16 mouse cellular contexts compared by ENCODE assay signal in genomic region chr11:87801711-87802275, GRCm38 (mm10). TPM values are rescaled to one million over a fixed set of nuclear protein-coding genes. Genes with fewer than 3 reads are reported as not detected.
DNase-seq lines count a peak whose midpoint lies in the region; ATAC-seq and TF ChIP-seq lines count a peak whose summit lies in the region.
"Had no signal": no experiment of that assay in that cellular context is flagged by ENCODE, and none has a peak within 500 bp of the region (broad histone marks: within the 10 kb centered on the region; RNA-seq: fewer than 3 reads in every experiment).

No protein-coding gene starts in this region.

- no peak for ATAC-seq in kidney, embryonic 16.5 days (ENCODE audit: low FRiP score, low TSS enrichment)
- ATAC-seq in hindbrain, embryonic 13.5 days (ENCODE audit: low FRiP score), result no peak
- ATAC-seq: liver, embryonic 12.5 days had no signal

- in situ Hi-C loops in CH12.LX (cut with MboI; ENCODE audit: low pct_ligation_motif_present, low pct_unique_long_range_greater_than_20kb, low sequenced_read_pairs), result loop anchor here (5.0 kb wide), 1 partner anchor 76 kb away; the partner anchor contains the start of gene Epx

- H3K27ac ChIP-seq in kidney, embryonic 16.5 days (ENCODE audit: low read length), result no peak overlapping the region
- no peak overlapping the region for H3K27ac ChIP-seq in CH12.LX (ENCODE audit: insufficient read depth, low read depth)
- no peak overlapping the region for H3K27ac ChIP-seq in hindbrain, embryonic 13.5 days
- H3K27ac ChIP-seq: hindbrain, postnatal 0 days; kidney, postnatal 0 days; liver, embryonic 12.5 days; macrophage had no signal

- H3K9ac ChIP-seq in kidney, embryonic 16.5 days (replicated peaks; ENCODE audit: low read length), result no peak overlapping the region
- no peak overlapping the region for H3K9ac ChIP-seq in CH12.LX (ENCODE audit: insufficient read depth, low read depth)
- H3K9ac ChIP-seq in hindbrain, embryonic 13.5 days, result no peak overlapping the region
- H3K9ac ChIP-seq: liver, embryonic 12.5 days had no signal

- no peaks in the 10 kb centered on the region for H3K36me3 ChIP-seq in kidney, embryonic 16.5 days (ENCODE audit: insufficient read depth, low read length)
- no peaks in the 10 kb centered on the region for H3K36me3 ChIP-seq in CH12.LX (replicated peaks in 1 of 2; ENCODE audit: control insufficient read depth in 1 of 2, insufficient read depth in 1 of 2, low read length in 1 of 2)
- no peaks in the 10 kb centered on the region for H3K36me3 ChIP-seq in hindbrain, embryonic 13.5 days
- H3K36me3 ChIP-seq: liver, embryonic 12.5 days had no signal

- TF ChIP-seq RAD21 in CH12.LX (IDR thresholded peaks at IDR 0.05; ENCODE audit: low read depth, low read length), result no peak

- no peak for TF ChIP-seq EP300 in CH12.LX (IDR thresholded peaks at IDR 0.05; ENCODE audit: low read length)

- no peak for TF ChIP-seq POLR2A in CH12.LX (IDR thresholded peaks at IDR 0.05; ENCODE audit: low read depth, low read length)

- no peaks in the 10 kb centered on the region for H3K9me3 ChIP-seq in kidney, embryonic 16.5 days (ENCODE audit: low read length)
- H3K9me3 ChIP-seq in CH12.LX (replicated peaks; ENCODE audit: low read length), result no peaks in the 10 kb centered on the region
- no peaks in the 10 kb centered on the region for H3K9me3 ChIP-seq in hindbrain, embryonic 13.5 days
- H3K9me3 ChIP-seq: liver, embryonic 12.5 days had no signal

- H3K79me2 ChIP-seq in CH12.LX (replicated peaks; ENCODE audit: control insufficient read depth, extremely low read depth, insufficient read depth, poor library complexity, severe bottlenecking), result no peaks in the 10 kb centered on the region

- dilution Hi-C loops in CH12.LX (cut with MboI; ENCODE audit: extremely low pct_ligation_motif_present, extremely low pct_unique_long_range_greater_than_20kb, low sequenced_read_pairs), result no loop called here

- H3K4me3 ChIP-seq in kidney, embryonic 16.5 days (ENCODE audit: low read length), result no peak overlapping the region
- H3K4me3 ChIP-seq in CH12.LX (replicated peaks in 1 of 3; ENCODE audit: low read depth in 2 of 3, low read length in 2 of 3, poor library complexity in 1 of 3), result no peak overlapping the region
- H3K4me3 ChIP-seq in hindbrain, embryonic 13.5 days, result no peak overlapping the region
- H3K4me3 ChIP-seq: erythroblast, embryonic 14.5 days; liver, embryonic 12.5 days had no signal

- H3K4me1 ChIP-seq in kidney, embryonic 16.5 days (ENCODE audit: insufficient read depth, low read length), result no peaks in the 10 kb centered on the region
- peaks cover 10 to 16% of the 10 kb centered on the region in 2 experiments for H3K4me1 ChIP-seq in CH12.LX (ENCODE audit: control insufficient read depth in 1 of 2, insufficient read depth in 2 of 2)
- H3K4me1 ChIP-seq in hindbrain, embryonic 13.5 days (replicated peaks), result peaks cover 4% of the 10 kb centered on the region
- H3K4me1 ChIP-seq: liver, embryonic 12.5 days had no signal

- H3K27me3 ChIP-seq in kidney, embryonic 16.5 days (ENCODE audit: insufficient read depth, low read length), result no peaks in the 10 kb centered on the region
- peaks cover 30% of the 10 kb centered on the region for H3K27me3 ChIP-seq in CH12.LX (replicated peaks)
- no peaks in the 10 kb centered on the region for H3K27me3 ChIP-seq in hindbrain, embryonic 13.5 days

- intact Hi-C loops in left cerebral cortex, postnatal 25 days (cut with DNase I), result loop anchor here (5.0 kb wide), 1 partner anchor 151 kb away; no protein-coding TSS in a partner anchor

- H3K4me2 ChIP-seq in kidney, embryonic 16.5 days (replicated peaks; ENCODE audit: low read depth, low read length), result no peak overlapping the region
- H3K4me2 ChIP-seq in CH12.LX (ENCODE audit: insufficient read depth, low read depth, poor library complexity, severe bottlenecking), result peak overlapping the region; percentile 55
- H3K4me2 ChIP-seq in hindbrain, embryonic 13.5 days, result no peak overlapping the region
- H3K4me2 ChIP-seq: liver, embryonic 12.5 days had no signal

- WGBS in kidney, embryonic 16.5 days, result 80% methylated on average over 22 of the region's 22 CpGs
- 88% methylated on average over 22 of the region's 22 CpGs for WGBS in hindbrain, embryonic 13.5 days

- TF ChIP-seq CTCF in CH12.LX (conservative IDR thresholded peaks at IDR 0.05 in 1 of 2, IDR thresholded peaks at IDR 0.05 in 1 of 2; ENCODE audit: low read depth in 2 of 2, low read length in 2 of 2), result no peak

- DNase-seq in kidney, postnatal 10 days, result peak; percentile 31
- DNase-seq in CH12.LX (ENCODE audit: extremely low read depth), result peak; percentile 29
- peak; percentile 85 for DNase-seq in brain, adult 2 months (ENCODE audit: low read depth, low spot score)
- DNase-seq in left cerebral cortex, postnatal 25 days (ENCODE audit: low spot score in 2 of 2), result peak; percentile 45 to 87
- DNase-seq in spleen, postnatal 36 days (ENCODE audit: low spot score in 2 of 2), result no peak
- no peak for DNase-seq in natural killer cell, adult 2 months (ENCODE audit: low spot score in 2 of 2)
- DNase-seq: thymus, postnatal 14 days had no signal

TF ChIP-seq in CH12.LX, 34 proteins besides CTCF, POLR2A, EP300 and RAD21:
- peak; percentile 52; the same call in 1 of the 2 replicates for TF ChIP-seq IRF4 (IDR thresholded peaks at IDR 0.05; ENCODE audit: low read depth, low read length)
- TF ChIP-seq MAX (IDR thresholded peaks at IDR 0.05; ENCODE audit: low read length), result peak; percentile 29; the same call in 1 of the 2 replicates
- peak; percentile 60; the same call in 1 of the 2 replicates for TF ChIP-seq BHLHE40 (IDR thresholded peaks at IDR 0.05; ENCODE audit: low read depth, low read length)
- TF ChIP-seq PAX5 (IDR thresholded peaks at IDR 0.05; ENCODE audit: low read length), result no peak

RNA-seq across cellular contexts. Expression of gene Mpo, which starts 8.4 kb away (rescaled TPM):
- polyA plus RNA-seq in kidney, embryonic 16.5 days (2015; fragmentation: Nextera tagmentation; extraction: Ambion mirVana), result 1.1 and 1.3 TPM in 2 replicates
- total RNA-seq in CH12.LX (2012; rRNA removed) (not detected in 2 replicates), CH12.LX (2014; rRNA removed) (not detected in 2 replicates)
- polyA plus RNA-seq in CH12.LX (2012; ENCODE audit: insufficient read length, low read depth), result not detected in 2 replicates
- total RNA-seq in left cerebral cortex, postnatal 25 days (2021), result not detected
- 0.65 and 1.00 TPM in 2 replicates for polyA plus RNA-seq in hindbrain, embryonic 13.5 days (2015; fragmentation: Nextera tagmentation; extraction: Ambion mirVana)

RNA-seq across cellular contexts. Expression of gene Lpo, which starts 26.3 kb away (rescaled TPM):
- polyA plus RNA-seq in kidney, embryonic 16.5 days (2015; fragmentation: Nextera tagmentation; extraction: Ambion mirVana), result 0.15 and 0.29 TPM in 2 replicates
- total RNA-seq in CH12.LX (2012; rRNA removed), result not detected in 2 replicates
- total RNA-seq in CH12.LX (2014; rRNA removed), result not detected in 2 replicates
- not detected in 2 replicates for polyA plus RNA-seq in CH12.LX (2012; ENCODE audit: insufficient read length, low read depth)
- under 1 TPM; 0.32 to 0.44 TPM for total RNA-seq in left cerebral cortex, postnatal 25 days (2021)
- polyA plus RNA-seq in hindbrain, embryonic 13.5 days (2015; fragmentation: Nextera tagmentation; extraction: Ambion mirVana), result 0.41 and 1.5 TPM in 2 replicates
- total RNA-seq: common myeloid progenitor, adult 5-6 weeks; granulocyte monocyte progenitor cell, adult 5-6 weeks had no signal
- polyA plus RNA-seq: erythroblast, embryonic 14.5 days; liver, embryonic 12.5 days; macrophage had no signal

RNA-seq across cellular contexts. Expression of gene Tspoap1, which starts 41.5 kb away (rescaled TPM):
- 4.7 and 5.6 TPM in 2 replicates for polyA plus RNA-seq in kidney, embryonic 16.5 days (2015; fragmentation: Nextera tagmentation; extraction: Ambion mirVana)
- total RNA-seq in CH12.LX (2012; rRNA removed) (19.9 and 36.9 TPM in 2 replicates), CH12.LX (2014; rRNA removed) (12.8 and 16.5 TPM in 2 replicates)
- 11.6 and 12.3 TPM in 2 replicates for polyA plus RNA-seq in CH12.LX (2012; ENCODE audit: insufficient read length, low read depth)
- total RNA-seq in left cerebral cortex, postnatal 25 days (2021), result 100 to 1,000 TPM; 165 to 189 TPM
- polyA plus RNA-seq in hindbrain, embryonic 13.5 days (2015; fragmentation: Nextera tagmentation; extraction: Ambion mirVana), result 40.7 and 40.8 TPM in 2 replicates

RNA-seq across cellular contexts. Expression of gene Mks1, which starts 51.2 kb away (rescaled TPM):
- polyA plus RNA-seq in kidney, embryonic 16.5 days (2015; fragmentation: Nextera tagmentation; extraction: Ambion mirVana), result 20.4 and 20.6 TPM in 2 replicates
- 17.9 and 24.4 TPM in 2 replicates for total RNA-seq in CH12.LX (2012; rRNA removed)
- 16.9 and 20.4 TPM in 2 replicates for total RNA-seq in CH12.LX (2014; rRNA removed)
- 26.3 and 27.7 TPM in 2 replicates for polyA plus RNA-seq in CH12.LX (2012; ENCODE audit: insufficient read length, low read depth)
- total RNA-seq in left cerebral cortex, postnatal 25 days (2021), result 1 to 10 TPM; 4.2 to 4.4 TPM
- polyA plus RNA-seq in hindbrain, embryonic 13.5 days (2015; fragmentation: Nextera tagmentation; extraction: Ambion mirVana), result 14.7 and 15.3 TPM in 2 replicates

Comparison
In these comparisons a context has a peak if more than half of its experiments do, and no peak if none do; other contexts are left out.
1. DNase-seq: peak in kidney, postnatal 10 days (single experiment), CH12.LX (single experiment), brain, adult 2 months (single experiment) and left cerebral cortex, postnatal 25 days (2 of 2); none in spleen, postnatal 36 days (0 of 2) and natural killer cell, adult 2 months (0 of 2).